Mouse (Mus musculus) stomach, embryonic 16.5 days (tissue): ENCODE measurements around the gene Jag1. TPM values are rescaled to one million over a fixed set of nuclear protein-coding genes. Genes with fewer than 3 reads are reported as not detected.

Experiments used
- ATAC-seq: fragments of 200-750 bp; cut with Nextera tagmentation; 2 replicates; pipeline ENCODE4 v1.8.0; 2017; ENCODE audit warnings: moderate number of reproducible peaks, moderate TSS enrichment; ENCODE audit not compliant: insufficient read depth, low FRiP score
- H3K27ac ChIP-seq: fragments of 300-500 bp; sonication (generic); 2 replicates; pipeline ENCODE4 v1.5.1; 2014; ENCODE audit warnings: low read length
- H3K27me3 ChIP-seq: fragments of 300-500 bp; sonication (generic); 2 replicates; pipeline ENCODE4 v1.6.1; 2014; ENCODE audit warnings: low read length, control low read depth, mixed read lengths; ENCODE audit not compliant: control insufficient read depth, insufficient read depth
- H3K36me3 ChIP-seq: fragments of 300-500 bp; sonication (generic); 2 replicates; pipeline ENCODE4 v1.6.1; 2014; ENCODE audit warnings: low read length; ENCODE audit not compliant: control insufficient read depth, insufficient read depth
- H3K4me1 ChIP-seq: fragments of 300-500 bp; sonication (generic); 2 replicates; pipeline ENCODE4 v1.6.1; 2014; ENCODE audit warnings: low read length, control low read depth, mixed read lengths; ENCODE audit not compliant: control insufficient read depth, insufficient read depth
- H3K4me2 ChIP-seq: fragments of 300-500 bp; sonication (generic); 2 replicates; pipeline ENCODE4 v1.6.1; 2014; ENCODE audit warnings: low read depth, low read length, mixed read lengths
- H3K4me3 ChIP-seq: fragments of 300-500 bp; sonication (generic); replicated peaks from 2 replicates; pipeline ENCODE4 v1.5.1; 2014; ENCODE audit warnings: mild to moderate bottlenecking, low read length
- H3K9ac ChIP-seq: fragments of 300-500 bp; sonication (generic); 2 replicates; pipeline ENCODE4 v1.6.1; 2014; ENCODE audit warnings: low read length
- H3K9me3 ChIP-seq: fragments of 300-500 bp; sonication (generic); replicated peaks from 2 replicates; pipeline ENCODE4 v1.6.1; 2016; ENCODE audit warnings: low read length, control low read depth; ENCODE audit not compliant: control insufficient read depth
- WGBS: fragments of 180-500 bp; shearing (Covaris S2); extraction: QIAGEN DNeasy Blood & Tissue Kit; methylation state at CpG from one replicate; pipeline ENCODE4 v1.1.7; 2014; 5-methylcytosine and 5-hydroxymethylcytosine counted together
- polyA plus RNA-seq: library from polyadenylated mRNA; unstranded; fragments of >200 nt; fragmentation: Nextera tagmentation; extraction: Ambion mirVana; gene quantifications from 2 replicates; pipeline ENCODE4 v1.2.1, GENCODE M21; 2015

Gene Jag1
- polyA plus RNA-seq, 1 experiment from 2014 or later: 12.0 TPM

DNA sequence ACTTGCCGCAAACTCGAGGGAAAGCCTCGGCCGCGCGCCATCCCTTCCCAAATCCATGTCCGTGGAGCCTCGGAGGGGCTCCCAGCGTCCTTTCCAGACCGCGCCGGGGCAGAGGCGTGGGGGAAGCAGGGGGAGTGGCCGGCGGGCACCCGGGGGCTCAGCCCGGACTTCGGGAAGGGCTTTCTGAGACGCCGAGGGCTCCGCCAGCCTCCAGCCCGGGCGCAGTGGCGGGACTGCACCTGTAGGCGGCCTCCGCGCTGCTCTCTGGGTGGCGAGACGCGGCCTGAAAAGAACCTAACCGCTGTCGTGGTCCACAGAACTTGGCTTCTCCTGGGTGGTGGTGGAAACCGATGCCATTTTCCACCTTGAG lies 862 bp upstream of the Jag1 start:
- Histone ChIP-seq H3K27me3 (no peaks in the 10 kb centered on the region), H3K27ac (peak overlapping the region; percentile 99), H3K9me3 (no peaks in the 10 kb centered on the region), H3K4me1 (0 out of 2 replicates have a peak, but pooled peaks cover 4% of the 10 kb centered on the region), H3K4me3 (peak overlapping the region; percentile 70), H3K9ac (peak overlapping the region; percentile 94), H3K36me3 (no peaks in the 10 kb centered on the region), H3K4me2 (peak overlapping the region; percentile 75)
- peak; percentile 65 for ATAC-seq
- under 1% methylated on average over 33 of the region's 33 CpGs for WGBS

- Histone ChIP-seq H3K27ac (peak overlapping the region; percentile 99), H3K4me2 (peak overlapping the region; percentile 75), H3K9me3 (no peaks in the 10 kb centered on the region), H3K9ac (peak overlapping the region; percentile 94), H3K4me1 (peaks cover 4% of the 10 kb centered on the region; the same call in 1 of the 2 replicates), H3K36me3 (no peaks in the 10 kb centered on the region), H3K4me3 (peak overlapping the region; percentile 70), H3K27me3 (no peaks in the 10 kb centered on the region)
- peak; percentile 85 for ATAC-seq
- under 1% methylated on average over 61 of the region's 61 CpGs for WGBS
These were observed 354 bp upstream of the Jag1 start for GRCm38 (mm10) chr2:137116675-137117320.

GRCm38 (mm10) chr2:137115241-137116024 lies 1.0 kb downstream of the Jag1 start:
- H3K27ac ChIP-seq: peak overlapping the region; percentile 99
- no peak for ATAC-seq
- H3K9ac ChIP-seq: peak overlapping the region; percentile 86
- H3K36me3 ChIP-seq: no peaks in the 10 kb centered on the region
- no peaks in the 10 kb centered on the region for H3K27me3 ChIP-seq
- peak overlapping the region; percentile 75 for H3K4me2 ChIP-seq
- H3K9me3 ChIP-seq: no peaks in the 10 kb centered on the region
- H3K4me3 ChIP-seq: peak overlapping the region; percentile 70
- peaks cover 16% of the 10 kb centered on the region for H3K4me1 ChIP-seq
- WGBS: under 1% methylated on average over 40 of the region's 40 CpGs

DNA sequence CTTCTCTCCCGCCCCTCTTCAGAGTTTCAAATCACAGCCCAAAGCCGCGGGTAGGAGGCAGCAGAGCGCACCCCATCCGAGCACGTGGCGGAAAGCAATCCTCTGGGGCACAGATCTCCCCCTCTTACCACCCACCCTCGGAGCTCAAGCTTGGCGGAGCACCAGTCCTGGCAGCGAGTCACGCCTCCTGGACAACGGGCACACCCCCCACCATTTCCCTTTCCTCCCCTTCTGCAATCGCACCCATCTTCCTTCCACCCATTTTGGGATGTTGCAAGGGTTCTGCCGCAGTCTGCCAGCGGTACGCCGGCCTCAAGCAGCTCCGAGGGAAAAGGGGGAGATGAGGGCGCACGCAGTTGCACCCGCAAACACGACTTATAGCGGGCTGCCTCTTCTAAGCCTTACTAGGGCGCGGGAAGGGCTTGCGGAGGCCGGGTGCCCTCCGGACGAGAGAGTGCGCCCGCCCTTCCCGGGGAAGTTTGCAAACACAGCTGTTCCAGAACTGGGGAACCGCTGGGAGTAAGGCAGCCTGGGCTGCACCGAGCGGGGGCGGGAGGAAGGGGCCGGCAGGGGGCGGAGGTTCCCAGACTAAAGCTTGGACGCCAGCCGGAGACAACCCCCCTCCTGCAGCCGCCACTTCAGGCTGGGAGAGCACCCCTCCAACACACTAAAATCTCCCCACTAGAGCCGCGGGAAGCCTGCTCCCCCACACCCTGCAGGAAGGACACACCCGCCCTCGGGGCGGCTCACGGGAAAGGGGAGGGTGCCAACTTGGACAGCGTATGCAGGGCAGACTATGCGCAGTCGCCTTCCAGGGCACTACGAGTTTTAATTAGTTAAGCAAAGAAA lies 2.0 kb downstream of the Jag1 start:
- no peaks in the 10 kb centered on the region for H3K27me3 ChIP-seq
- H3K9me3 ChIP-seq: no peaks in the 10 kb centered on the region
- H3K4me2 ChIP-seq: peak overlapping the region; percentile 75
- peak overlapping the region; percentile 70 for H3K4me3 ChIP-seq
- H3K27ac ChIP-seq: peak overlapping the region; percentile 99
- WGBS: under 1% methylated on average over 47 of the region's 51 CpGs
- H3K9ac ChIP-seq: peak overlapping the region; percentile 86
- ATAC-seq: peak; percentile 54
- H3K36me3 ChIP-seq: no peaks in the 10 kb centered on the region
- peaks cover 25% of the 10 kb centered on the region for H3K4me1 ChIP-seq

DNA sequence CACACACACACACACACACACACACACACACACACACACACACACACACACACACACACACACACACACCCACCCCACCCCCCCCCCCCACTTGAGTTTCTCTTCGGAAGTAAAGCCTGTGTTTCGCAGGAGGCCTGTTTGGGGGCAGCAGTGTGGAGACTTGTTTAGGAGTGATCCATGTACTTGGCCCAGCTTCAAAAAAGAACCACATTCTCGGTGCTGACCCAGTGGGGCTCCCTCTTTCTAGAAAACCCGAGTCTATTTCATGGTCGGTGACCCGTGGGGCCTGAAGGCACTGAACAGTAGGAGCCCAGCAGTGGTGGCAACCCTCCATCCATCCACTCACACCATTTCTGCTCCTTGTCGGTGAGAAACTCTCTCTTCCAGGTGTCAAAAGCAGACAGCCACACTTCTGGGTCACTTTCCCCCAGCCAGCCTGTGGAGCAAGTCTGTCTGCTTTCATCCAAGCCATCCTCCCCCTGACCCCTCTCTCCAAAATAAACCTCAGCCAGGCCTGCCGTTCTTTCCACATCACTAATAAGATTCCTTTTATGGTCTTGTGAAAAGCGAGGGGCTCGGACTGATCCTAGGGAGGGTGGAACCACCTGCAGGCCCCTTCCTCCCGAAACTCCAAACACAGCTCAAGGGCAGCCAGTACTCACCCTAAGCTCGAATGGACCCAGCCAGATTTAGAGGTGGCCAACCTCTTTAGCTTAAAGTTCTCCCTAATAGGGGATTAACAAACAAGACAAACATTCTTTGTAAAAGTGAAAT lies 3.0 kb downstream of the Jag1 start:
- Histone ChIP-seq H3K4me3 (peak overlapping the region; percentile 70), H3K9ac (peak overlapping the region; percentile 86), H3K4me2 (peak overlapping the region; percentile 75), H3K9me3 (no peaks in the 10 kb centered on the region), H3K27me3 (no peaks in the 10 kb centered on the region), H3K36me3 (no peaks in the 10 kb centered on the region), H3K27ac (peak overlapping the region; percentile 99), H3K4me1 (peaks cover 34% of the 10 kb centered on the region)
- ATAC-seq: no peak
- WGBS: 19% methylated on average over 12 of the region's 12 CpGs

GRCm38 (mm10) chr2:137110214-137110898 lies 6.1 kb downstream of the Jag1 start:
- Histone ChIP-seq H3K4me3 (no peak overlapping the region), H3K27me3 (no peaks in the 10 kb centered on the region), H3K9me3 (no peaks in the 10 kb centered on the region), H3K36me3 (peaks cover 3% of the 10 kb centered on the region; the same call in 1 of the 2 replicates), H3K4me2 (peak overlapping the region; percentile 10; the same call in 1 of the 2 replicates), H3K4me1 (peaks cover 45% of the 10 kb centered on the region), H3K9ac (no peak overlapping the region), H3K27ac (peak overlapping the region; percentile 48)
- WGBS: 56% methylated on average over 4 of the region's 4 CpGs
- ATAC-seq: no peak

GRCm38 (mm10) chr2:137109321-137110213 lies 6.9 kb downstream of the Jag1 start:
- Histone ChIP-seq H3K4me1 (peaks cover 45% of the 10 kb centered on the region), H3K36me3 (peaks cover 3% of the 10 kb centered on the region; the same call in 1 of the 2 replicates), H3K4me2 (peak overlapping the region; percentile 10; the same call in 1 of the 2 replicates), H3K27me3 (no peaks in the 10 kb centered on the region), H3K9ac (no peak overlapping the region), H3K4me3 (no peak overlapping the region), H3K9me3 (no peaks in the 10 kb centered on the region), H3K27ac (peak overlapping the region; percentile 81; the same call in 1 of the 2 replicates)
- 63% methylated on average over 15 of the region's 15 CpGs for WGBS
- ATAC-seq: no peak
